Comparison of ENCODE assay signal across 8 mouse cellular contexts in genomic region chr7:12977682-12978389, GRCm38 (mm10). TPM values are rescaled to one million over a fixed set of nuclear protein-coding genes. Genes with fewer than 3 reads are reported as not detected.
A peak's percentile ranks its signal among the peaks of the same experiment; 100 is the strongest.
DNase-seq lines count a peak whose midpoint lies in the region; ATAC-seq lines count a peak whose summit lies in the region.

Zfp446 (plus strand) TSS chr7:12977848.

- peak within 1 kb of the TSS; percentile 76 for H3K4me2 ChIP-seq in forebrain, embryonic 14.5 days (ENCODE audit: low read length)
- H3K4me2 ChIP-seq in neural tube, embryonic 15.5 days, result peak within 1 kb of the TSS; percentile 85

- H3K27me3 ChIP-seq in forebrain, embryonic 14.5 days (replicated peaks; ENCODE audit: control insufficient read depth, insufficient read depth, low read length), result no peaks in the 10 kb centered on the region
- no peaks in the 10 kb centered on the region for H3K27me3 ChIP-seq in neural tube, embryonic 15.5 days (replicated peaks)

- peak within 1 kb of the TSS; percentile 48 for H3K4me3 ChIP-seq in forebrain, embryonic 14.5 days (ENCODE audit: low read depth, low read length)
- peak within 1 kb of the TSS; percentile 54 for H3K4me3 ChIP-seq in neural tube, embryonic 15.5 days (replicated peaks)

- H3K9me3 ChIP-seq in forebrain, embryonic 14.5 days (replicated peaks; ENCODE audit: control insufficient read depth, low read length), result no peaks in the 10 kb centered on the region
- no peaks in the 10 kb centered on the region for H3K9me3 ChIP-seq in neural tube, embryonic 15.5 days (replicated peaks)

- DNase-seq in ES-CJ7 (ENCODE audit: low read depth, low spot score), result peak; percentile 96
- peak; percentile 99 for DNase-seq in cerebellum, adult 11 months
- DNase-seq in forebrain, embryonic 14.5 days (ENCODE audit: low spot score), result peak; percentile 99
- DNase-seq in heart, postnatal 14 days, result peak; percentile 98 to 99
- DNase-seq in layer of hippocampus, adult 11-12 months (ENCODE audit: low spot score), result peak; percentile 99
- peak; percentile 100 for DNase-seq in lung, adult 18-20 months
- peak; percentile 96 for DNase-seq in testis, postnatal 14 days (ENCODE audit: low spot score)

- H3K4me1 ChIP-seq in forebrain, embryonic 14.5 days (ENCODE audit: control insufficient read depth, insufficient read depth, low read length), result peaks cover 10% of the 10 kb centered on the region; the same call in 1 of the 2 replicates
- peaks cover 21% of the 10 kb centered on the region for H3K4me1 ChIP-seq in neural tube, embryonic 15.5 days

- under 1% methylated on average over 49 of the region's 49 CpGs for WGBS in forebrain, embryonic 14.5 days
- under 1% methylated on average over 49 of the region's 49 CpGs for WGBS in neural tube, embryonic 15.5 days

- peak within 1 kb of the TSS; percentile 92 for H3K27ac ChIP-seq in forebrain, embryonic 14.5 days (ENCODE audit: low read depth, low read length)
- H3K27ac ChIP-seq in neural tube, embryonic 15.5 days (replicated peaks), result peak within 1 kb of the TSS; percentile 95

- ATAC-seq in forebrain, embryonic 14.5 days, result peak; percentile 99
- ATAC-seq in neural tube, embryonic 15.5 days (ENCODE audit: low FRiP score), result peak; percentile 98

- intact Hi-C loops in heart, postnatal 14 days (cut with DNase I), result loop anchor here (1.0 kb wide), 1 partner anchor 31 kb away; no protein-coding TSS in a partner anchor

- peaks cover 13% of the 10 kb centered on the region; the same call in 1 of the 2 replicates for H3K36me3 ChIP-seq in forebrain, embryonic 14.5 days (ENCODE audit: control insufficient read depth, insufficient read depth, low read length)
- H3K36me3 ChIP-seq in neural tube, embryonic 15.5 days, result peaks cover 7% of the 10 kb centered on the region

- peak within 1 kb of the TSS; percentile 75 for H3K9ac ChIP-seq in forebrain, embryonic 14.5 days (ENCODE audit: low read length)
- H3K9ac ChIP-seq in neural tube, embryonic 15.5 days (replicated peaks), result peak within 1 kb of the TSS; percentile 60

RNA-seq across cellular contexts. Expression of gene Zfp446, which starts in this region (rescaled TPM):
- polyA plus RNA-seq in forebrain, embryonic 14.5 days (2014; fragmentation: Nextera tagmentation; extraction: Ambion mirVana), result 4.5 and 4.9 TPM in 2 replicates
- total RNA-seq in heart, postnatal 14 days (2021), result 1 to 10 TPM; 2.6 to 3.3 TPM
- polyA plus RNA-seq in neural tube, embryonic 15.5 days (2015; fragmentation: Nextera tagmentation; extraction: Ambion mirVana), result 9.1 and 10.3 TPM in 2 replicates

Comparison
In these comparisons a context has a peak if more than half of its experiments do, and no peak if none do; other contexts are left out.
1. Peak in every context shown above with its lines: DNase-seq, ATAC-seq, H3K4me3 ChIP-seq and H3K27ac ChIP-seq.